Mouse (Mus musculus) cerebellum, adult 11 months (tissue): Measurements from ENCODE around the gene Bricd5.
"Not testable (repeated sequence)": the region's sequence is repeated elsewhere in the genome, so short reads cannot be mapped to it uniquely, and the experiment has no call there.

Experiments used
- DNase-seq: peaks from one replicate; pipeline ENCODE4 v3.0.0; 2022

Bricd5 gene

DNA sequence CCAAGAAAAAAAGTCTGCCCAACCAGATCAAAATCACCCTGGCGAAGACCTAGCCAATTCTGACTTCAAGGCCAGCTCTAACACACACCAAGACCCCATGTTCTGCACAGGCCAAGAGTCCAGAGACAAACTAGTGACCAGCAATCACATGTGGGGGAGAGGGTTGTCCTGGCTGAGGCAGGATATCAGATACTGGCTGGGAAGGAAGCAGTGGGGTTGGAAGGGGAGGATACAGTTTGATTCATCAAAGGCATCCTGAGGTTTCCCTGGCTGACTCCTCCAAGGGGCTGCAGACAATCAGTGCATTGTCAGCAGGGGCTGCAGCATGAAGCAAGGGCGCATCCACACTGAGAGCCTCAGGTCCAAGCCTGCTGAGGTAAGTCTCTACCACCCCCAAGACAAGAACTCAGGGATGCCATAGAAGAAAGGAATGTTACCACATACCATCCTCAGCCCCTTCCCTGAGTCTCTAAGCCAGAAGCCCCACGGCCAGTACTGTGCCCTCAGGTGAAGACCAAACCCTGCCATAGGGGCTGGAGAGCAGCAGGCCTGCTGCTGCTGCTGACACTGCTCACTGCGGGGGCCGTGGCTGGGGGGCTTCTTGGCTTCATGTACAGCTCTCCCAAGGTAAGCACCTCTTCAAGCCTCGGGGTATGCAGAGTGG lies at the start of gene Bricd5:
Gene Bricd5 (plus strand): TSS at position 273 of the 664 bp plus-strand sequence.
- no peak for DNase-seq

DNA sequence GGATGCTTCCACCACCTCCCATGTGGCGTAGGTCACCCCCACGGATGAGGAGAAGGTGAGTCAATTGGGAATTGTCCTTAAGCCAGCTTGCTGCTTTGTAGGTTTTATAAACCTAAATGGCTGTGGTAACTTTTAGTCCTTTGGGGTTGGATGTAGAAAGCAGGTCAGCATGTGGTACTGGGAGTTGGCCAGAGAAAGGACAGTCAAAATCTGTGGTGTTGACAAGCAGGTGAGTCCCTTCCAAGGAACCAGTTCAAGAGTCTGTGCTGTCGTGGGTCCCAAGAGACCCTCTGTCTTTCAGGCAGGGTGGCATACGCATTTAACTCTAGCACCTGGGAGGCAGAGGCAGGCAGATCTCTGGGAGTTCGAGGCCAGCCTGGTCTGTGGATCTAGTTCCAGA lies 49.2 kb upstream of the Bricd5 start:
- no peak for DNase-seq

DNA sequence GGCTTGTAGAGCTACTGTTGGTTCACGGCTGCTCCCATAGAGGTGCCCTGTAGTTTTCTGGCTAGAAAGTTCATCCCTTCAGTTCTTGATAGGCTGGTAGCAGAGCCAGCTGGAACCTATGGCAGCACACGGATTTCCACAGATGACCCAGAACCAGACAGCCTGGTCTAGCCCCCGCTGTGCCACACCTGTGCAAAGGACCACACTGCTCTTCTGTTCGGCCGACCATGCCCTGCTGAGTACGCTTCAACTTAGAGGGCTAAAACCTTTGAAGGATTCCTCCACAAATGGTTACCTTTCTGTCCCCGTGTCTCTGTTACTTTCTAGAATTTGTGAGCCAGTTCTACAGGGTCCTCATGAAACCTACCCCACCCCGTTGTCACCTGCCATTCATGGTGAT lies 48.4 kb upstream of the Bricd5 start:
- not testable (repeated sequence) for DNase-seq

DNA sequence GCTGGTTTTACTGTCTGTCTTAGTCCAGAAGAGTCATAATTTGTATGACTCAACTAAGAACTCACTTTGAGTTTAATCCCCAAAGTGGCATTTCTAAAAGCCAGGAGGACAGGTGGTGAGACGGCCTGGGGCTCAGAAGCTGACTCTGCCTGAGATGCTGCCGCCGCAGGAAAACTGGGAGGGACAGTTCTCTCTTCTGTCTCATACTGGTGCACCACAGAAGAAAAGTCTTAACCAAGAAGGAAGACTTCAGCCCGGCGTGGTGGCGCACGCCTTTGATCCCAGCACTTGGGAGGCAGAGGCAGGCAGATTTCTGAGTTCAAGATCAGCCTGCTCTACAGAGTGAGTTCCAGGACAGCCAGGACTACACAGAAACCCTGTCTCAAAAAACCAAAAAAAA lies 47.8 kb upstream of the Bricd5 start:
- no peak for DNase-seq

DNA sequence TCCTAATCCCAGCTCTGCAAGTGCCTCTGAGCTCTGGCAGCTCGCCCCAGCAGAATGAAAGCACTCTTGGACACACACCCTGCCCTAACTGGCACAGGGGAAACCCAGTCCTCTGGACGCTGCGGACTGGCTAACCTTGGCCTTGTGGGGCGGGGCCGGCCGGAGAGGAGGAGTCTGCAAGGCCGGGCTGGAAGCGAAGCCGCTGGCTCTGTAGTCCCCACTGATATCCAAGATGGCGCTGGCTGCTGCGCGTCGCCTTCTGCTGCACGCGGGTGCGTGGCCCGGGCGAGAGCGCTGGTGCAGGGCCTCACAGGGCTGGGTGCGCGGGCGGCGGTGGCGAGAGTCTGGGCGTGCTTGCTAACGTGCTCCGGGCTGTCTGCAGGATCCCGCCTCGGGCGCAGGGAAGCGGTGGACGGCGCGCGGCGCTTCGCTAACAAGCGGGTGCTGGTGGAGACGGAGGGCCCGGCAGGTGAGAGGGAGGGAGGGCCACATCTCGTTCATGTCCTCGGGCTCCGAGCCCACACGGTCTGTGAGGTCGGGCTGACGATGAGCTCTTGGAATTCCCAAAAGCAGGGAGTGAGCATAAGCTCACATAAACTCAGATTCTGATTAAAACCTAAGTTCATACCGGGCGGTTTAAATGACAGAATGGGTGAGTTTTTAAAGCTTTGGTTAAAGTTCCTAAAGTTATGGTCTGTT lies 47.1 kb upstream of the Bricd5 start, which contains the start of gene Eci1:
Gene Eci1 (plus strand): TSS at position 171 of the 699 bp plus-strand sequence.
- DNase-seq: peak; percentile 96

DNA sequence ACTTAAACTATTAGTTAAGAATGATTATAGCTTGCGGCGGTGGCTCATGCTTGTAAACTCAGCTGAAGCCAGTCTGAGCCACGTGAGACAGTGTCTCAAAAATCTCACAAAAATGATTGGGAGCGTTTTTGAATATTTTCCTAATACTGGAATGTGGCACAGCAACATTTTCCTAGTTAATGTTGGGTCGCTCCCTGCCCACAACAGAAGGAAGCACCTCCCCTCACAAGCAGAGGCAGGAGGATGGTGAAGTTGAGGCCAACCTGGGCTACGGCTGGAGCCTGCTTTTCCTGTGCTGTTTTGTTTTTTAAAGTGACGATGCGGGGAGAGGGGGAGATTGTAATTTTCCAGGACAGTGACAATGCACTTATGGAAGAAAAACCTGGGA lies 46.5 kb upstream of the Bricd5 start:
- no peak for DNase-seq

DNA sequence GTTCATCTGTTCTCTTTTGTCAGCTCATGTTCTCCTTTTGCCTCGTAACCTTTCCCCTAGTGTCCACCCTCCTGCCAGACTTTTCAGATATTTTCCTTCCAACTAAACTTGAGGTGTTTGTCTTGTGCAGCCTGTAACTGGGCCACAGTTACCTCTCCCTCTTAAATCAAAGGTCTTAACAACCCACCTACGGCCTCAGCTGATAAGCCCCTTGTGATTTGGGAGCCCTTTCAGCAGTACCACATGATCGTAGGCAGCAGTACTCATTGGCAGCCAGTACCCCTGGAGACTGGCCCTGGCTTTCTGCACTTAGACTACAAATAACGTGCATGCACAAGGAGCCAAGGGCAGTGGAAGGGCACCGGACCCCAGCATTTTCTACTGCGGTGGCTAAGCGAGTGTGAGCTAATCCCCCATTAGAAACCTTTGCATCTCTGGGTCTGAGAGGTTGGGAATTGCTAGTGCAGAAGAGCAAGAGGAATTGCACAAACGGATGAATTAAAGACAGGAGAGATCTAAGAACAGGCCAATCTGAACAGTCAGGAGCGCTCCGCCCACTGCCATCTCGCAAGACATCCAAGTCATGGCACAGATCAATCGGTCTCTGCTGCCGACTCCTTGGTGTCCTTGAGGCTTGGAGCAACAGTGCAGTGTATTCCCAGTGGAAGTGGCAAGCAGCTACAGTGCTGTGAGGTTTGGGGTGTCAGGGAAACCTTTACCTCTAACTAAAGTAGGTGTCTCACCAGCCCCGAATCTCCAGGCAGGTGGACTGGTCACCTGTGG lies 44.3 kb upstream of the Bricd5 start:
- no peak for DNase-seq

DNA sequence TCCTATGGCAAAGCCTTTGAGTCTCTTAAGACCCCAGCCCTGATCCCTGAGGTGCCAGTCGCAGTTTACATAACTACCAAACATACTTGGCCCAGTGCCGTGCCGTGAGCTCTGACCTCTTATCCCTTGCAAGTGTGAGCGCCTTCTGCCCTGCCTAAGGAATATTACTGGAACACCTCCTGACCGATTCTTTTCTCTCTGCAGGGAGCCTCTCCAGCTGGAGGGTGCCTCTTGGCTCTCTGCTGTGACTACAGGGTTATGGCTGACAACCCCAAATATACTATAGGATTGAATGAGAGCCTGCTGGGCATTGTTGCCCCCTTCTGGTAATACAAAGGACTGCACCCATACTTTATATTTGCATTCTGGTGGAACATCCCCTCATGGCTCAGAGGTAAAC lies 36.7 kb upstream of the Bricd5 start:
- DNase-seq: peak; percentile 50

DNA sequence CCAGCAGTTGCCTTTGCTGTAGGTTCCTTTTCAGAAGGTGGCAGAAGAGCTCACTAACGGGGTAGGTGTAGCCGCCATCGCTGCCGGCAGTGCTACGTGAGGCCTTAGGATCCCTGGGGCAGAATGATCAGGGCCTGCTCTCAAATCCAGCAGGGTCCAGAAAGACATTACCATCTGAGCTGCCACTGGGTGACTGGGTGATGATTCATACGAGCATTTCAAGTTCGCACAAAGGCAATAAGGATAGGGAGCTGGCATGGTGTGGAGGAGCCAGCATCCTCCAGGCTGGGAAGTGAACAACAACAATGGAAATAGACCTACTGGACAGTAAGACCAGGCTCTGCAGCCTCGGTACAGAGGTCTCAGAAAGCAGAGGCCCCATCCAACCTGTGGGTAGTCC lies 33.3 kb upstream of the Bricd5 start:
- no peak for DNase-seq

DNA sequence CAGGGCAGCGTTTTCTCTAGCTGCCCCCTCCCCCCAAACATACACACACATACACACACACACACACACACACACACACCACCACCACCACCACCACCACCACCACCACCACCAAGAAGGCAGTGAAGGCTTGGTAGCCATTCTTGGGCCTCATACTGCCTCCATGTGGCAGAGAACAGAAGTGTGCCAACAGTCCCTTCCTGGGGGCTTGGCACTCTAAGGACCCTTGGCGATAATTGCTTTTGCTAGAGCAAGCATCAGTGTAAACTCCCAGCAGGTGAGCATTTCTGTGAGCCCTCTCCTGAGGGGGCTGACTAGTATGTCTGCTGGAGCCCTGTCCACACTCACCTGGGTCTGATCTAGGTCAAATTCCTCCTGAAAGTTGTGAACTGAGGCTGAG lies 32.5 kb upstream of the Bricd5 start:
- DNase-seq: no peak

DNA sequence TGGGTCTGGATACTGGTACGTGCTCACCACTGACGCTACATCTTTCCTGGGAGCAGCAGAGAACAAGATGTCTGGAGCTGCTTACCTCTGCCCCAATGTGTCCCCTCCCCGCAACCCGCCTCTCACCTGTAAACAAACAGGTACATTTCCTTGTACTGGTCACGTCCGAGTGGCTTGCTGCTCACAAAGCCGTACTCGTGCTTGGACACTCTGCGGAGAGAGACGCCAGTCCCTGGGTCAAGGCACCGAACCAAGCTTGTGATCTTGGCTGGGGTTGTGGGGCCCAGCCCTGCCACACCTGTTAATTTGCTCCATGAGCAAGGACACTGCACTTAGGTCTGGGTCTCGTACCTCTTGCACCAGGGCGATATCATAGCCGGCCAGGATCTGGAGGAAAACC lies 31.6 kb upstream of the Bricd5 start:
- DNase-seq: no peak

DNA sequence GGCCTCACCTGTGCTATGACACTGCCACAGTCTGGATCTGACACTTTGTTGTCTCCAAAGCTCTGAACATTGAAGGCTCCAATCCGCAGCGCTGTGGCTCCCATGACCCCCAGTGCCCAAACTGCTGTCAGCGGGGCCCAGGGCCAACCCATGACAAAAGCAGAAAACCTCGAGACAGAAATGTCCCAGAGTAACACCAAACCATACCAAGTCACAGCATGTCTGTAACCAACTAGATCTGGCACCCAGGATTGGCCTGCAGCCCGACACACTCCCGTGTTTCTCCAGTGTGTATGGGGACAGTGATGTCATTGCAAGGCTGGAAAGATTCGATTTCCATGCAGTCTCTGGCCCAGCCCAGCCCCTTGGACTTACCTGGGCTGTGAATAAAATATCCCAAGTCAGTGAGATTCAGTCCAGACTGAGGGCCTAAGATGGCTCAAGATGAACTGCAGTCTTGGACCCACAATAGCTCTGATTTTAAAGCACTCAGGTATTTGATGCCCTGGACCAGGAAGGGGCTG lies 31.0 kb upstream of the Bricd5 start, which contains the start of gene Dnase1l2:
Gene Dnase1l2 (minus strand): TSS at position 474 of the 524 bp plus-strand sequence.
- no peak for DNase-seq

DNA sequence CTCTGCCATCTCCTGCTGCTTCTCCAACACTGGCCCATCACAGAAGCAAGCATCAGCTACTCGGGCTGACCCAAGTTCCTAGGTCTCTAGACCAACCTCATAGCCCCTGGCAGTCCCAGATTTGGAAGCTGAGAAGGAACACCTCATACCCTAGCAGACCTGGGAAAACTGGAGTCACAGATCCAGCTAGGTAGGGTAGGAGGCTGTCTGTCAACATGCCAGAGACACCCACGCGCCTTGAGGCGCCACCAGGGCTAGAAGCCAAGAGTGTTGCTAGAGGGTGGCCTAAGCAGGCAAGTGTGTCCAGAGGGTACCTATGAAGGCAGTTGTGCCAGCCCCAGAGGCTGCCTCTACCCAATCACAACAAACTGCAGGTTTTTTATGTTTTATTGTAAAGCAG lies 30.3 kb upstream of the Bricd5 start:
- peak; percentile 65 for DNase-seq

DNA sequence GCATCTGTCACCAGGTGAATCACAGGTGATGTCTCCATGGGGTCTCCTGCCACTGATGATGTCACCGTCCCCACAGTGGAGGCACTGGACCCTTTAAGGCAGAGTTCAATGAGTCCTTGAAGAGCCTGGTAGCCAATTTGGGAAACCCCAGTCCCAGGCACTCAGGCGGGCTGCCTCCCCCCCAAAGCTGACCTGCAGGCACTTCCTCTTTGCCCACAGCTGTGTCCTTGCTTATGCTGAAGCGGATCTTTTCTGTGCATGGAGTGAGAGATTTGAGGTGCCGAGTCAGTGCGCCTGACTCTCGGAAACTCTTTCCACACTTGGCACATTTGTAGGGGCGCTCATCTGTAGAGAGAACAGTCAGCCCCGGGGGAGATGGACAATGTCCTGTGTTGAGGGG lies 27.1 kb upstream of the Bricd5 start:
- no peak for DNase-seq

DNA sequence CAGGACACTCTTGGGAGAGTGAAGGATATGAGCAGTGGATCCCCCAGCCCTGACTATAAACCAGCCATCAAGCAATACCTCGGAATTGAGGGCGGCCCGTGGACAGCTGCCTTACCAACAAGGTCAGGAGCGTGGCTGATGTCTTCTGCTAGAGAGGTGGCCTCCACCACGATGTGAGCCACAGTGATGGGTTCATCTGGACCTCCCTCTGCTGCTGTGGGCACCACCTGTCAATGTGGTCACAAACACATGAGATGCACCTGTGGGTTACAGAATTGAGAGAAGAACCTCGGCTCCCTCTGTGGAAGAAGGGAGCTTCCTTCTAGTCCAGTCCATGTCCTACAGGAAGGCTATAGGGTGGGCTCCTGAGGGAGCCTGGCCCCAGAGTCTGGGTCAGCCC lies 24.2 kb upstream of the Bricd5 start:
- DNase-seq: no peak

DNA sequence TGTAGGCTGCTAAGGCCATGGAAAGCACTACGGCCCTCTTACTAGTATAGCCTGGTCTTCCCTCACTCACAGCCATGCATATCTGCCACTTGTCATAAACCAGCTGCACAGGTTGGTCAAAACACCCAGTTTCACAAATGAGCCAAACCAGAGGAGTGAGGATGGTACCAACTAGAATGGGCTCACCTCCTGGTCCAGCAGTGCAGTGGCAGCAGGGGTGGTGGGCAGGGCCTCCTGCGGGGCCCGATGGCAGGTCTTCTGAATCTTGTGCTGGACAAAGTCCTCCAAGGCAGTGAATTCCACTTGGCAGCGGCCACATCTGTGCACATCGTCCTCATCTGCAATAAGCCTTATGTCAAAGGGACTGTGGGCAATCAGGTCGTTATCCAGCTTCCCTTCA lies 22.5 kb upstream of the Bricd5 start:
- no peak for DNase-seq

DNA sequence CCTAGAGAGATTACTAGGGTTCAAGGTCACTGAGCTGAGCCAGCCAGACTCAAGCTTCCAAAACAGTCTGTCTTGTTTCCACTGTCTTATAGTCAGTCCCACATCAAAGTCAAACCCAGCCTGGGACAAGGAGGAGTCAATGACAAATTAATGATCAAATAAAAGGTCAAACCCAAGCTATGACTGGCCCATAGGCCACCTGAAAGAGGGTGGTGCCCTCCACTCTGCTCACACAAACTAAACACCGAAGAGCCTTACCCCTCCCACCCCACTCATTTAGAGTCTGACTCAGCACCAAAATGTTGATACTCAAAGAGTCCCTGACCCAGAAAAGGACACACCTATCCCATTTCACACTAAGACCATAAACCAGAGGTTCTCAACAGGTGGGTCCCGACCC lies 20.3 kb upstream of the Bricd5 start:
- DNase-seq: no peak

DNA sequence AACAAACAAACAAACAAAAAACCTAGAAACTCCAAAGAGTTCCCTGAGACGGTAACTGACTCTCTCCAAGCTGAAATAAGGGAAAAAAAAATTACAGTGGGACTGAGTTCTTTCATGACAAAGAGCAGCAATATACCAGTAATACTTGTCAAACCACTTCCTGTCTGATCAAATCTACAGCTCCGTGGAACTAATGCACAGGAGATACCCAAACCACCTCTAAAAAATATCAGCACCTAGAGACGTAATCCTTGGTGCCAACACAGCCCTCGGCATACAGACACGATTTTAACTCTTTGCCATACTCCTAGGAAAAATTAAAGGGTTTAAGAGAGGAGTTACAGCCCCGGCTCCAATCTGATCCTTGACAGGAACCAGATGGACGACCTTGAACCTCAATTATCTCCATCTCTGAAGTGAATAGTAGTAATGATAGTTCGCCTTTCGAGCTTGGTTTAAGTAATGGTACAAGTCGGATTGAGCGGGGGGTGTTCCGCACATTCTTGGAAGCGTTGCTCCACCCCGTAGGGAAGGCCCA lies 19.4 kb upstream of the Bricd5 start:
- no peak for DNase-seq

DNA sequence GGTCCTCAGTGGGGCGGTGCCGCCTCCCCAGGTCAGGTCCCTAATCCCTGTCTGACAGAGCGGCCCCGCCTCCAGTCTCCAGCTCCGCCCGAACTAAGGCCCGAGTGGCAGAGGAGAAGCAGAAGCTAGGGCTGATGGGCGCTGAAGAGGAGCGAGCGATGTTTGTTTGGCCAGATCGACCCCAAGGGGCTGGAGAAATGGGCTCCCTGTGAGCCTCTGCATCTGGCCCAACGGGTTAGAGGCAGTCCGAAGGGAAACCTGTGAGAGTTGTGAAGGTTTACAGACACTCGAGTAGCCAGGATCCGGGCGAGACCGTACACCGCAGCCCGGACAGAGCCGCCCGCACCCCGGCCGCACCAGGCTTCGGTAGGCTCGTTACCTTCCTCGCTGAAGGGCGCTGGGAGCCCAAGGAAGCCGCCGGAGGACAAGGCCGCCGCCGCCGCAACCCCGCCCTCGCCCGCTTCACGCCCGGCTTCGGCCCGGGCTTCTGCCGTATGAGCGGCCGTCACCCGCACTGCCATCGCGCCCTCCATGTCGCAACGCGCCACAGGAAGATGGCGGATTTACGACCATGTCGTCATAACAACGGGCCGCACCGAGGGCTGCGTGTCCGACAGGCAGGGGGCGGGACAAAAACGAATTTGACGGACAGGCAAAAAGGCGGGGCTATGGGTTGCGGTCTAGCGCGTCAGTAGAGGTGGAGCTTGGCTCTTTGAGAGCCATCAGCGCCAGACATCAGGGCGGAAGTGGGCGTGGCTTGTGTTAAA lies 18.7 kb upstream of the Bricd5 start:
- DNase-seq: peak; percentile 98

DNA sequence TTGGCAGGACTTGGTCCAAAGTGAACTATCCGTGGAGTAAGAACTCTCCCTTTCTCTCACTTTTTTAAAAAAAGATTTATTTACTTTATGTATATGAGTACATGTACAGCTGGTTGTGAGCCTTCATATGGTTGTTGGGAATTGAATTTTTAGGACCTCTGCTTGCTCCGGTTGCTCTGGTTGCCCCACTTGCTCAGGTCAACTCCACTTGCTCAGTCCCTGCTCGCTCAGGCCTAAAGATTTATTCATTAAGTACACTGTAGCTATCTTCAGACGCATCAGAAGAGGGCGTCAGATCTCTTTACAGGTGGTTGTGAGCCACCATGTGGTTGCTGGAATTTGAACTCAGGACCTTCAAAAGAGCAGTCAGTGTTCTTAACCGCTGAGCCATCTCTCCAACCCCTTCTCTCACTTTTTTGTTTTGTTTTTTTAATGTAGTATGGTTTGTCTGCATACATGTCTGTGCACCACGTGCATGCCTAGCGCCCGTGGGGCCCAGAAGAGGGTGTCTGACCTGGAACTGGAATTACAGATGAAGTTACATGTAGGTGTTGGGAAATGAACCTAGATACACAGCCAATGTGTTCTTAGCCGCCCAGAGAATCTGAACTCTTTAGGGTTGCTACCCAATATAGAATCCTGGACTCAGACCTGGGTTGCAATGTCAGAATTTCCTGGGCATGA lies 18.0 kb upstream of the Bricd5 start:
- DNase-seq: not testable (repeated sequence)

DNA sequence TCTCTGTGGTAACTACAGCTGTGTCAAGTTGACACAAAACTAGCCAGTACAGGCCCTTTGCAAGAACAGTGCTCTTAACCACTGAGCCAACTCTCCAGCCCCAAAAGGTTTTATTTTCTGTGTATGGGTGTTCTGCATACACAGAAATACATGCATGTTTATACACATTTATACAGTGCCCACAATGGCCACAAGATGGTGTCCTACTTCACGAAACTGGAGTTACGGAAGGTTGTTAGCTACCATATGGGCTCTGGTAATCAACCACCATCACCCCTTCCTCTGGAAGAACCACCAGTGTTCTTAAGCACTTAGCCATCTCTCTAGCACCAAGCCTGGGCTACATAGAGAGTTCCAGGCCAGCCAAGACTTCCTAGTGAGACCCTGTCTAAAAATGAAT lies 12.1 kb upstream of the Bricd5 start:
- DNase-seq: no peak

DNA sequence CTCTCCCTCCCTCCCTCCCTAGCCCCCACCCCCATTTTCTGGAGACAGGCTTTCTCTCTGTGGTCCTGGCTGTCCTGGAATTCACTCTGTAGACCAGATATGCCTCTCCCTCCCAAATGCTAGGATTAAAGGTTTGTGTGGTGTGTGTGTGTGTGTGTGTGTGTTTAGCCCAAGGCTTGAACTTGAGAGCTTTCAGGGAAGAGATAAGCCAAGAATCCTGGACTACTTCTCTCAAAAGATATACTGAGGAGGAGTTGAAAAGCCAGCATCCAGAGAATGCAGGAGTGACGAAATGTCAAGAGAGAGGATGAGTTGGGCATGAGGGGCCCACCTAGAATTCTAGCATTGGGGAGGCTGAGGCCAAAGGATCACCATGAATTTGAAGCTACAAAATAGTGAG lies 10.8 kb upstream of the Bricd5 start:
- no peak for DNase-seq
